Mouse (Mus musculus) left cerebral cortex, postnatal 10 days (tissue): ENCODE measurements around the gene Tomm22. TPM values are rescaled to one million over a fixed set of nuclear protein-coding genes. Genes with fewer than 3 reads are reported as not detected.

ENCODE experiments used
- DNase-seq, 2 experiments: peaks; one replicate each; pipeline ENCODE4 v3.0.0; 2021 to 2022; ENCODE audit warnings: low spot score in 2 of 2, mixed read lengths in 1 of 2; ENCODE audit errors: extremely low spot score in 1 of 2
- intact Hi-C: fragments of 180-260 bp; cut with DNase I; formaldehyde crosslinking; loops from one replicate; pipeline ENCODE4 v1.15.1; 2025
- total RNA-seq, 2 experiments: library from RNA; stranded (reverse); gene quantifications; 2 replicates each; pipeline ENCODE4 v1.2.3; 2021

Tomm22 gene
- total RNA-seq, 2 experiments from 2014 or later = 108 to 112 TPM

- no peak for DNase-seq
- intact Hi-C loops = no loop called here
Observed at GRCm38 (mm10) chr15:79683707-79684465, 13.2 kb downstream of the Tomm22 start.

- no peak for DNase-seq
- intact Hi-C loops = no loop called here
Observed at GRCm38 (mm10) chr15:79684616-79685015, 14.0 kb downstream of the Tomm22 start.

- intact Hi-C loops = no loop called here
- no peak for DNase-seq
Observed at GRCm38 (mm10) chr15:79685141-79685641, 14.5 kb downstream of the Tomm22 start.

- DNase-seq = no peak
- intact Hi-C loops = no loop called here
Observed at GRCm38 (mm10) chr15:79686046-79686869, 15.6 kb downstream of the Tomm22 start.

GRCm38 (mm10) chr15:79687175-79687574 lies 16.5 kb downstream of the Tomm22 start:
- no peak for DNase-seq
- intact Hi-C loops = no loop called here

- intact Hi-C loops = no loop called here
- DNase-seq = peak; percentile 92 to 95
Observed at GRCm38 (mm10) chr15:79687646-79688267, 17.1 kb downstream of the Tomm22 start, which contains the start of gene Josd1. Gene Josd1, minus strand, starts transcription at chr15:79687919.

- DNase-seq = no peak
- intact Hi-C loops = no loop called here
Observed at GRCm38 (mm10) chr15:79688268-79688956, 17.8 kb downstream of the Tomm22 start.

- DNase-seq = no peak
- intact Hi-C loops = no loop called here
Observed at GRCm38 (mm10) chr15:79689662-79690425, 19.2 kb downstream of the Tomm22 start.

- intact Hi-C loops = no loop called here
- DNase-seq = peak; percentile 97 to 100
Observed at GRCm38 (mm10) chr15:79690426-79691022, 19.9 kb downstream of the Tomm22 start, which contains the start of gene Gtpbp1. Gene Gtpbp1, plus strand, starts transcription at chr15:79690845.

GRCm38 (mm10) chr15:79691023-79691508 lies 20.4 kb downstream of the Tomm22 start:
- intact Hi-C loops = no loop called here
- peak in 1 of 2 experiments; percentile 69 for DNase-seq

GRCm38 (mm10) chr15:79692334-79692733 lies 21.7 kb downstream of the Tomm22 start:
- DNase-seq = no peak
- intact Hi-C loops = no loop called here

- intact Hi-C loops = no loop called here
- DNase-seq = no peak
Observed at GRCm38 (mm10) chr15:79693740-79694139, 23.1 kb downstream of the Tomm22 start.

GRCm38 (mm10) chr15:79694512-79694911 lies 23.9 kb downstream of the Tomm22 start:
- intact Hi-C loops = no loop called here
- no peak for DNase-seq

GRCm38 (mm10) chr15:79695516-79695915 lies 24.9 kb downstream of the Tomm22 start:
- intact Hi-C loops = no loop called here
- DNase-seq = no peak

GRCm38 (mm10) chr15:79696508-79696907 lies 25.8 kb downstream of the Tomm22 start:
- no peak for DNase-seq
- intact Hi-C loops = no loop called here

GRCm38 (mm10) chr15:79697011-79697410 lies 26.4 kb downstream of the Tomm22 start:
- DNase-seq = no peak
- intact Hi-C loops = no loop called here

GRCm38 (mm10) chr15:79697558-79698187 lies 27.0 kb downstream of the Tomm22 start:
- intact Hi-C loops = no loop called here
- DNase-seq = no peak
